Mouse (Mus musculus): Measurements from ENCODE around the gene Rplp2. TPM values are rescaled to one million over a fixed set of nuclear protein-coding genes. Genes with fewer than 3 reads are reported as not detected.

Rplp2 gene
- total RNA-seq, 2 experiments from 2014 or later, result 885 to 891 TPM

GRCm38 (mm10) chr7:141463824-141464602 is 16.8 kb downstream of the Rplp2 start:
- DNase-seq, result peak; percentile 72 to 74
- intact Hi-C loops (cut with DNase I), result loop anchor here (10.0 kb wide), 1 partner anchor 519 kb away; the partner anchor contains the start of gene Pgghg

- intact Hi-C loops (cut with DNase I), result loop anchor here (10.0 kb wide), 1 partner anchor 520 kb away; the partner anchor contains the start of gene Pgghg
- DNase-seq, result peak; percentile 39 to 41
These were observed 17.5 kb downstream of the Rplp2 start for GRCm38 (mm10) chr7:141464603-141465201.

GRCm38 (mm10) chr7:141465388-141466044 is 18.3 kb downstream of the Rplp2 start:
- peak in 1 of 2 experiments; percentile 27 for DNase-seq

GRCm38 (mm10) chr7:141466045-141466394 is 18.9 kb downstream of the Rplp2 start:
- peak; percentile 55 to 57 for DNase-seq
- intact Hi-C loops (cut with DNase I), result loop anchor here (10.0 kb wide), 1 partner anchor 521 kb away; the partner anchor contains the start of gene Pgghg

More at GRCm38 (mm10) chr7:141465388-141466044, 18.3 kb downstream of the Rplp2 start:
- intact Hi-C loops (cut with DNase I), result loop anchor here (10.0 kb wide), 1 partner anchor 521 kb away; the partner anchor contains the start of gene Pgghg

- no peak for DNase-seq
- intact Hi-C loops (cut with DNase I), result loop anchor here (1.0 to 10.0 kb wide), 2 partner anchors 11 to 522 kb away; partner anchors contain the start of genes Pgghg and Pnpla2
These were observed 19.5 kb downstream of the Rplp2 start for GRCm38 (mm10) chr7:141466607-141467148.

- intact Hi-C loops (cut with DNase I), result loop anchor here (1.0 to 10.0 kb wide), 2 partner anchors 12 to 523 kb away; partner anchors contain the start of genes Pgghg and Pnpla2
- DNase-seq, result peak; percentile 90 to 92
These were observed 20.3 kb downstream of the Rplp2 start, which contains the start of gene Cd151 for GRCm38 (mm10) chr7:141467230-141468030. Cd151 (plus strand) TSS chr7:141467392.

- DNase-seq, result no peak
- intact Hi-C loops (cut with DNase I), result loop anchor here (10.0 kb wide), 1 partner anchor 523 kb away; the partner anchor contains the start of gene Pgghg
These were observed 21.0 kb downstream of the Rplp2 start for GRCm38 (mm10) chr7:141468164-141468521.

GRCm38 (mm10) chr7:141468522-141469211 is 21.5 kb downstream of the Rplp2 start:
- intact Hi-C loops (cut with DNase I), result loop anchor here (10.0 kb wide), 1 partner anchor 524 kb away; the partner anchor contains the start of gene Pgghg
- DNase-seq, result peak; percentile 66 to 71

GRCm38 (mm10) chr7:141469352-141469751 is 22.2 kb downstream of the Rplp2 start:
- intact Hi-C loops (cut with DNase I), result loop anchor here (10.0 kb wide), 1 partner anchor 525 kb away; the partner anchor contains the start of gene Pgghg
- no peak for DNase-seq

- peak; percentile 14 to 22 for DNase-seq
- intact Hi-C loops (cut with DNase I), result loop anchor here (10.0 kb wide), 1 partner anchor 525 kb away; the partner anchor contains the start of gene Pgghg
These were observed 22.9 kb downstream of the Rplp2 start for GRCm38 (mm10) chr7:141469901-141470636.

- DNase-seq, result no peak
- intact Hi-C loops (cut with DNase I), result no loop called here
These were observed 23.4 kb downstream of the Rplp2 start for GRCm38 (mm10) chr7:141470637-141470944.

GRCm38 (mm10) chr7:141471236-141471635 is 24.1 kb downstream of the Rplp2 start:
- intact Hi-C loops (cut with DNase I), result no loop called here
- DNase-seq, result no peak

- intact Hi-C loops (cut with DNase I), result no loop called here
- DNase-seq, result no peak
These were observed 25.1 kb downstream of the Rplp2 start for GRCm38 (mm10) chr7:141472226-141472625.

GRCm38 (mm10) chr7:141472763-141473162 is 25.6 kb downstream of the Rplp2 start:
- DNase-seq, result no peak

GRCm38 (mm10) chr7:141474160-141474559 is 27.0 kb downstream of the Rplp2 start:
- DNase-seq, result no peak
- intact Hi-C loops (cut with DNase I), result no loop called here

More at GRCm38 (mm10) chr7:141472763-141473162, 25.6 kb downstream of the Rplp2 start:
- intact Hi-C loops (cut with DNase I), result no loop called here

GRCm38 (mm10) chr7:141475011-141475804 is 28.0 kb downstream of the Rplp2 start, which contains the start of the genes Polr2l and Tspan4:
Polr2l (minus strand) TSS chr7:141475132.
Tspan4 (plus strand) TSS chr7:141475240.
- intact Hi-C loops (cut with DNase I), result no loop called here

GRCm38 (mm10) chr7:141475805-141476158 is 28.6 kb downstream of the Rplp2 start:
- peak in 1 of 2 experiments; percentile 43 for DNase-seq

More at GRCm38 (mm10) chr7:141475011-141475804, 28.0 kb downstream of the Rplp2 start, which contains the start of the genes Polr2l and Tspan4:
- peak; percentile 86 to 95 for DNase-seq

More at GRCm38 (mm10) chr7:141475805-141476158, 28.6 kb downstream of the Rplp2 start:
- intact Hi-C loops (cut with DNase I), result no loop called here
